ENCODE assay signal across 8 mouse cellular contexts in genomic region chr17:10319685-10320455, GRCm38 (mm10). TPM values are rescaled to one million over a fixed set of nuclear protein-coding genes. Genes with fewer than 3 reads are reported as not detected.
DNase-seq lines count a peak whose midpoint lies in the region; ATAC-seq and TF ChIP-seq lines count a peak whose summit lies in the region.

Qk (minus strand) TSS chr17:10319854.

- H3K4me2 ChIP-seq in forebrain, embryonic 13.5 days, result peak within 1 kb of the TSS; percentile 65
- H3K4me2 ChIP-seq in neural tube, embryonic 15.5 days, result peak within 1 kb of the TSS; percentile 62

- peak within 1 kb of the TSS; percentile 99 for H3K9ac ChIP-seq in forebrain, embryonic 13.5 days
- peak within 1 kb of the TSS; percentile 93 for H3K9ac ChIP-seq in neural tube, embryonic 15.5 days (replicated peaks)

- H3K27me3 ChIP-seq in E14TG2a.4 (ENCODE audit: insufficient read depth, low read length), result no peaks in the 10 kb centered on the region
- H3K27me3 ChIP-seq in forebrain, embryonic 13.5 days, result no peaks in the 10 kb centered on the region
- H3K27me3 ChIP-seq in neural tube, embryonic 15.5 days (replicated peaks), result no peaks in the 10 kb centered on the region

- peak; percentile 90 for ATAC-seq in forebrain, embryonic 13.5 days
- ATAC-seq in neural tube, embryonic 15.5 days (ENCODE audit: low FRiP score), result peak; percentile 92

- WGBS in forebrain, embryonic 13.5 days, result under 1% methylated on average over 78 of the region's 86 CpGs
- under 1% methylated on average over 77 of the region's 86 CpGs for WGBS in neural tube, embryonic 15.5 days

- peak within 1 kb of the TSS; percentile 99 for H3K27ac ChIP-seq in forebrain, embryonic 13.5 days
- peak within 1 kb of the TSS; percentile 99 for H3K27ac ChIP-seq in neural tube, embryonic 15.5 days (replicated peaks)

- H3K4me1 ChIP-seq in E14TG2a.4 (replicated peaks; ENCODE audit: low read depth, low read length), result peaks cover 37% of the 10 kb centered on the region
- H3K4me1 ChIP-seq in forebrain, embryonic 13.5 days, result peaks cover 29% of the 10 kb centered on the region
- peaks cover 25% of the 10 kb centered on the region for H3K4me1 ChIP-seq in neural tube, embryonic 15.5 days

- no peaks in the 10 kb centered on the region for H3K9me3 ChIP-seq in E14TG2a.4 (ENCODE audit: low read length)
- H3K9me3 ChIP-seq in forebrain, embryonic 13.5 days (replicated peaks), result no peaks in the 10 kb centered on the region
- no peaks in the 10 kb centered on the region for H3K9me3 ChIP-seq in neural tube, embryonic 15.5 days (replicated peaks)

- H3K4me3 ChIP-seq in E14TG2a.4 (replicated peaks; ENCODE audit: low read length), result peak within 1 kb of the TSS; percentile 94
- peak within 1 kb of the TSS; percentile 91 for H3K4me3 ChIP-seq in forebrain, embryonic 13.5 days
- H3K4me3 ChIP-seq in neural tube, embryonic 15.5 days (replicated peaks), result peak within 1 kb of the TSS; percentile 82

- intact Hi-C loops in heart, postnatal 10 days (cut with DNase I), result loop anchor here (1.0 to 10.0 kb wide), 6 partner anchors 15 to 425 kb away; no protein-coding TSS in a partner anchor

- TF ChIP-seq CTCF in E14TG2a.4 (conservative IDR thresholded peaks at IDR 0.05; ENCODE audit: low read length), result no peak

- peak; percentile 81 for DNase-seq in c-Kit-positive CD71-positive TER-119-positive erythroid progenitor cells, embryonic 14.5 days (ENCODE audit: low spot score)
- peak; percentile 95 to 96 for DNase-seq in heart, postnatal 10 days
- DNase-seq in layer of hippocampus, adult 11-12 months (ENCODE audit: low spot score), result peak; percentile 95
- peak; percentile 92 to 93 for DNase-seq in lung, adult 18-20 months
- DNase-seq in testis, postnatal 14 days (ENCODE audit: low spot score), result peak; percentile 95

- H3K36me3 ChIP-seq in E14TG2a.4 (ENCODE audit: insufficient read depth, low read length), result peaks cover under 1% of the 10 kb centered on the region; the same call in 1 of the 2 replicates
- peaks cover under 1% of the 10 kb centered on the region; the same call in 1 of the 2 replicates for H3K36me3 ChIP-seq in forebrain, embryonic 13.5 days (ENCODE audit: poor library complexity, severe bottlenecking)
- no peaks in the 10 kb centered on the region for H3K36me3 ChIP-seq in neural tube, embryonic 15.5 days

RNA-seq across cellular contexts. Expression of gene Qk, which starts in this region (rescaled TPM):
- 54.1 and 56.1 TPM in 2 replicates for polyA plus RNA-seq in forebrain, embryonic 13.5 days (2015; fragmentation: Nextera tagmentation; extraction: Ambion mirVana)
- 100 to 1,000 TPM; 548 to 551 TPM for total RNA-seq in heart, postnatal 10 days (2021)
- polyA plus RNA-seq in neural tube, embryonic 15.5 days (2015; fragmentation: Nextera tagmentation; extraction: Ambion mirVana), result 38.9 and 44.0 TPM in 2 replicates

Comparison
In these comparisons a context has a peak if more than half of its experiments do, and no peak if none do; other contexts are left out.
1. Peak in every context shown above with its lines: DNase-seq, ATAC-seq, H3K4me3 ChIP-seq and H3K27ac ChIP-seq.